Mouse (Mus musculus): ENCODE results near the gene Six2.

The Six2 gene

GRCm38 (mm10) chr17:85688236-85688910 lies at the start of gene Six2:
Gene Six2, minus strand, starts transcription at chr17:85688274.
- DNase-seq (ENCODE audit: low spot score) = no peak

- DNase-seq (ENCODE audit: low spot score) = no peak
Measured at GRCm38 (mm10) chr17:85737090-85737780, 49.2 kb upstream of the Six2 start.

DNA sequence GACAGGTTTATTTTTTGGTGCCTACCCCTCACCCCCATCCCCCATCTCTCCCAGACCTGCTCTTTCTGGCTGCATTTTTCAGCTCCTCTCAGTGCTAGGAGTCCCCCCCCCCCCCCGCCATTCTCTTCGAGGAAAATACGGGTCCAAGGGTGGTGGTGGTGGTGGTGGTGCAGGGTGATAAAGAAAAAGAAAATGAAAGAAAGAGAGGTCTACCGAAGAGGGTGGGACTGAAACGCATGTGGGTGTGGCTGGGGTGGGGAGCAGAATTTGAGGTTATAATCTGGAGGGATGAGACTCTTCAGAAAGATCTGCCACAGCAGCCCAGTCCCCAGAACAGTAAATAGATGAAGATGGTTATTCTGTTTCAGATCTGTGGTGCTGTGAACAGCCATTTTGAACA lies 43.3 kb upstream of the Six2 start:
- no peak for DNase-seq (ENCODE audit: low spot score)

GRCm38 (mm10) chr17:85730231-85731015 lies 42.3 kb upstream of the Six2 start:
- DNase-seq (ENCODE audit: low spot score) = no peak

DNA sequence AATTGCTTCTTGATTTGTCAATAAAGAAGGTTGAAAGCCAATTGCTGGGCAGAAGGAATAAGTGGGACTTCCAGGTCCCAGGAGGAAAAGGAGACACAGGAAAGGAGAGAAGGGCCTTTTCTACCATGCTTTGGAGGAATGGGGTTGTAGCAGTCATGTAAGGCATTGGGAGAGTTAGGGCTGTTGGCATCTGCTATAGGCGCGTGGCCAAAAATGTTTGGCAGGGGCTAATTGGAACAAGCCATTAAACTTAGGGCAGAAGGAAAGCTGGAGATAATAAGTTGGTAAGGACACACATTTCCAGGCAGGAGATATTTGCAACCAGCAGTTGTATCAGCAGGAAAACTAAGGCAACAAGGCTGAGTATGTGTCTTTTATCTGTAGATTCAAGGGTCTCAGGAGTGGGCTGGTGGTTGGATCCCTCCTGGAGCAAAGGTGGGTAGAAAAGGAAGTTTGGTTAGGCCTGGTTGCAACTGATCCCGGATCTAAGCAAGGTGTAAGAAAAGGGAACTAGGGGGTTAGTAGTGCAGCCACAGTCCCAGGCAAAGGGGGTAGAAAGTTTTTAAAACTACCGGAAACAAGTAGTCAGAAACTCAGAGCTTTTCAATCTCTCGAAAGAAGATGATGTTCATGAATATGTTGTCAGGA lies 40.1 kb upstream of the Six2 start:
- DNase-seq (ENCODE audit: low spot score) = no peak

DNA sequence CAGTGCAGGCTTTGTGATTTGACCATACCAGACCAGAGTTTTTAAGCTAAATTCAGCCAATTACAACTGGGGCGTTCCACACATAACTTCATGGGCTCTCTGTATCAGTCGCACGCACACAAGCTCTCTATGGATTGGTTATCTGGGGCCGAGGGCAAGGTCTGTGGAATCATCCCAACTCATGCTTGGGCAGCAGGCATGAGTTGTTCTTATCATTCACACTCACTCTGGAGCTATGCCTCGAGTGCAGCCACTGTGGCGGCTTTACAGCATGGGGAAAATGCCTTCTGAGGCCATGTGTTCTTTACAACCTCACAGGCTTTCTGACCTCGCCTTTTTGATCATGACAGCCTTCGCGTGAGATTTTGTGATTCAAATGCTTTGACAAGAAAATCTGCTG lies 37.9 kb upstream of the Six2 start:
- DNase-seq (ENCODE audit: low spot score) = no peak

DNA sequence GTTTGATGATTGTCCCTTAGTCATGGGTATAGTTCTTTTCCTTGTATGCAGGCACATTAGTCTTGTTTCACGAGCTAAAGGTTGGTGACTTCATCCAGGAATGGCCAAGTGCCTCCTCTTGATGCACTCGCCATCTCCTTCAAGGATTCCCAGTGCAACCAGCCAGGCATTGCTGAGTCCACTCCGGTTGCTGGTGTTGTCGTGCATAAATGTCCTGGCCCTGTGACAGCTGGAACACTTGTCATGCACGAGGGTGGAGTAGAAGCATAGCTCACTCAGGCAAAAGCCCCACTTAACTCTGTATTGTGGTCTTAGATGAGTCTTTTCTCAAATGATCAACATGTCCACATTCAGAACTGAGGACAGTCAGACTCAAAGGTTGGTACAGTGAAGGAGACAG lies 35.1 kb upstream of the Six2 start:
- DNase-seq (ENCODE audit: low spot score) = no peak

GRCm38 (mm10) chr17:85717266-85717665 lies 29.2 kb upstream of the Six2 start:
- DNase-seq (ENCODE audit: low spot score) = no peak

DNA sequence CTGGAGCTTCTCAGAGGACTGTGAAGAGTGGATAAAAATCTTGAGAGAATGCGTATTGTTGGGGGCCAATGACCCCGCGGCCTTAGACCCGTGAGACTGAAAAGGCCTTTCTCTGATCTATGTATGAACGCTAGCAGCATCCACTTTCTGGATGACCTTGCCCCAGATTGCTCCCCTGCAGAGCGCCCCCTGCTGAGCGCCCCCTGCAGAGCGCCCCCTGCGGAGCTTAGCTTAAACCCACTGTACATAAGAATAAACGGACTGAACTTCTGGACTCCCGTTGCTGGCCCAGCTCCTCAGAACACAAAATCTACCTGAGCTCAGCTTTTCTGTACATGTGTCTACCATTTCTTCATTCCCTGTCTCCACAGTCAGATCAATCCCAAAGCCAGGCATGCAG lies 27.7 kb upstream of the Six2 start:
- no peak for DNase-seq (ENCODE audit: low spot score)

GRCm38 (mm10) chr17:85714370-85714769 lies 26.3 kb upstream of the Six2 start:
- no peak for DNase-seq (ENCODE audit: low spot score)

DNA sequence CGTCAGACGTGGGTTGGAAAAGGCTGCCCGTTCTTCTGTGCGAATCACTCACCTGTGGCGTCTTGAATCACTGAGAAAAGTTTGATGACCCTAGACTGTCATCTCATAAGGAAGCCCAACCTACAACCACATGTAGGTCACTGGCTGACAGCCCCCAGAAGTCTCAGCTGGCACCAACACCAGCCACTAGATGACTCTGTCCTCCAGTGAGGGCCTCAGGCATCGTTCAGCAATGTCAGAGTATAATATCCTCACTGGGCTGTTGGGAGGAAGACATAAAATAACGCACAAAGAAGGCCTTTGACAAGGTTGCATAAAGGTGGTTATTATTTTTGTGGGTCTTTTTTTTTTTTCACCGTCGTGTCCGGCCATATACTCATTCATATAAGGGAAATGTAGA lies 24.8 kb upstream of the Six2 start:
- no peak for DNase-seq (ENCODE audit: low spot score)

DNA sequence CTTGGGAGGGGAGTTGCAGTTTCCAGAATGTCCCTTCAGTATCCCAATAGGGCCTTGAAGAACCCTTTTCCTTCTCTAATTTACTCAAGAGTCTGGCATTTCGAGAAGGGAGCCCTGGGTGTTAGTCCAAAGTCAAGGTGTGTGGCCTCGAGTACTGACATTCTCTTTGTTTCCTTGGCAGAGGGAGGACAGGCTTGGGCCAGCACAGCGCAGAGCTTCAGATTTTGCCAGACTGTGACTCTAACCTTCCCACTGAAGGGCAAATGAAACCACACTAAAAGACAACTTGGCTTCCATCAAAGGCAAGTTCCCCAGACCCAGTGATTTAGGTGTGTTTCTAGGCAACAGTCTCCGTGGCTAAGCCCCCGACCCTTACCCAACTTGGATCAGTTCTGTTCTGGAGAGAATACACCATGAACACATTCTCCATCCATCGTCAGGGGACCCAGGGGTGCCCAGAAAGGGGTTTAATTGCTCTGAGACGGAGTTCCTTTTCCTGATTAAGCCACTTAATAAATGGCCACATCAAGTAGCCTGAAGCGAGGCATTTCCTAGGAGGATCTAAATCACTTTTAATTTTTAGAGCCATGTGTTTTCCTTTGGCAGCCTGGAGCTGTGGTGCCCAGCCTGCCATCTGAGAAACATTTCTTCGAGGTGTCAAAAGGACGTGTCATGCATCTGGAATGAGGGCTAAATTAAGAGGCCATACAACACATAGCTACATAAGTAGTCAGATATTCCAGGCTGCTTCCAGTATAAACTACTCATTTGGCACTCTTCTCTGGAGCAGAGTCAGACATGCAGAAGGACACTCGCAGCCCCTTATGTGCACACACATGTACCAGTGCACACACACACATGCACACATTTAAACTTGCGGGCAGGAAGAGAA lies 16.5 kb upstream of the Six2 start:
- DNase-seq (ENCODE audit: low spot score) = no peak

- no peak for DNase-seq (ENCODE audit: low spot score)
Measured at GRCm38 (mm10) chr17:85700028-85700427, 12.0 kb upstream of the Six2 start.

DNA sequence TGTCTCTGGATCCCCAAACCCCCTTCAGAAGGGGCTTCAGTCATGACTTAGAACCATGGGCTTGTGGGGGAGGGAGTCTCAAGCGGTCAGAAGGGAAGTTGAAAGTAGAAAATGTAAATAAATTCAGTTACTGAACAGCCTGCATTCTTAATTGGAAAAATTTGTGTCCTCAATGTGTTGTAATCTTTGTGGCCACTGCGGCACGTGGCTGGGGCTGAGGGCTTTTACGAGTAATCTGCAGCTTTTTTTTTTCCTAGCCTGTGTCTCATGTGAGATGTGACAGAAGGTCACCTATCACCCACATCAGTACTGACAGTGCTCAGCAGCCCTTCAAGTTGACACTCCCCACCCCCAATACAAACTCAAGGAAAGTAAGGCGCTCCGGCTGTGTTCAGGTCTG lies 10.6 kb upstream of the Six2 start:
- no peak for DNase-seq (ENCODE audit: low spot score)

- DNase-seq (ENCODE audit: low spot score) = no peak
Measured at GRCm38 (mm10) chr17:85697976-85698375, 9.9 kb upstream of the Six2 start.

DNA sequence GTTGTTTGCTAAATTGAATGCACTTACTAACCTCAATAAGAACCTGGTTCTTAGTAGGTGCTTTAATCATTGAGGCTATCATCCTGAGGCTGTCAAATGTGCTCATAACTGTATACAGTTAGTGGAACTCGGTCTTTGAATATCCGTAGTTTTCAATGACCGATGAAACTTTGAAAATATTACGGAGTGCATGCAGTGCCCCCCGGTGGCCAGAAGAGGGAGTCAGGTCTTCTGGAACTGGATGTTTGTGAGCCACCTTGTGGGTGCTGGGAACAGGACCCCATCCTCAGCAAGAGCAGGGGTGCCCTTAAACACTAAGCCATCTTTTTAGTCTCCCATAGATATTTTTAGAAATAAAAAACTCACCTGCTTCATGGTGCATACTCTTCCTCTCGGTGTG lies 6.4 kb upstream of the Six2 start:
- no peak for DNase-seq (ENCODE audit: low spot score)

- DNase-seq (ENCODE audit: low spot score) = no peak
Measured at GRCm38 (mm10) chr17:85693101-85693500, 5.0 kb upstream of the Six2 start.

GRCm38 (mm10) chr17:85692594-85692993 lies 4.5 kb upstream of the Six2 start:
- no peak for DNase-seq (ENCODE audit: low spot score)

GRCm38 (mm10) chr17:85691701-85692536 lies 3.8 kb upstream of the Six2 start:
- DNase-seq (ENCODE audit: low spot score) = no peak

DNA sequence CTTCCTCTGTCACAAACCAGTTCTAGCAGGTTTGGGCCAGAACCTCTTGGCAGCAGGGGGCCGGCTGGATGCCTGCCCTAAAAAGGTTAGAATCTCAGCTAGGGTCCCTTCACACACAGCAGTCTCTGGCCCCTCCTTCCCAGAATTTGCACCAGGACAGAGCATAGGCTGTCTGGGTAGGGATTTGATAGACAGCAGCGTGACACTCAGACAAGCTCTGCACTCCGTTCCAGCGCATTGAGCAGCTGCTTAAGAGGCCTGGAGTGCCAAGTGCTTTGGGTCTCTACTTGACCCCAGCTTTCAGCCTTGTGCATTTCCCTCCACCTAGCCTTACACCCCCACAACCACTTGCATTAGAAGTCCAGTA lies 2.9 kb upstream of the Six2 start:
- DNase-seq (ENCODE audit: low spot score) = no peak
